Mouse (Mus musculus) embryonic fibroblast, embryonic 13.5 days (primary cell): ENCODE data around the gene Sntb2. TPM values are rescaled to one million over a fixed set of nuclear protein-coding genes. Genes with fewer than 3 reads are reported as not detected.
"Not testable (repeated sequence)": the region's sequence is repeated elsewhere in the genome, so short reads cannot be mapped to it uniquely, and the experiment has no call there.

Experiments used
- H3K27ac ChIP-seq: 2 replicates; pipeline ENCODE4 v1.5.1; 2012; ENCODE audit warnings: low read length, control low read depth, inconsistent platforms; ENCODE audit not compliant: insufficient read depth
- H3K4me1 ChIP-seq: 2 replicates; pipeline ENCODE4 v1.6.1; 2011; ENCODE audit warnings: low read length; ENCODE audit not compliant: control insufficient read depth, insufficient read depth
- H3K4me3 ChIP-seq: 2 replicates; pipeline ENCODE4 v1.5.1; 2011; ENCODE audit warnings: mild to moderate bottlenecking, control low read depth, low read length; ENCODE audit not compliant: insufficient read depth
- CTCF ChIP-seq: IDR thresholded peaks from 2 replicates; pipeline ENCODE4 v1.5.1; 2011; ENCODE audit warnings: mild to moderate bottlenecking, control low read depth, low read length, moderate library complexity, borderline replicate concordance; ENCODE audit not compliant: insufficient read depth
- POLR2A ChIP-seq: IDR thresholded peaks from 2 replicates; pipeline ENCODE4 v1.6.1; 2011; ENCODE audit warnings: low read depth, mild to moderate bottlenecking, control low read depth, low read length, moderate library complexity
- polyA plus RNA-seq: library from polyadenylated mRNA; stranded (reverse); fragments of >200 nt; gene quantifications from 2 replicates; pipeline ENCODE4 v1.2.4, GENCODE M21; 2011; ENCODE audit warnings: low read depth; ENCODE audit not compliant: missing spikeins, insufficient read length

The Sntb2 gene
- polyA plus RNA-seq, 1 experiment: 23.3 TPM

DNA sequence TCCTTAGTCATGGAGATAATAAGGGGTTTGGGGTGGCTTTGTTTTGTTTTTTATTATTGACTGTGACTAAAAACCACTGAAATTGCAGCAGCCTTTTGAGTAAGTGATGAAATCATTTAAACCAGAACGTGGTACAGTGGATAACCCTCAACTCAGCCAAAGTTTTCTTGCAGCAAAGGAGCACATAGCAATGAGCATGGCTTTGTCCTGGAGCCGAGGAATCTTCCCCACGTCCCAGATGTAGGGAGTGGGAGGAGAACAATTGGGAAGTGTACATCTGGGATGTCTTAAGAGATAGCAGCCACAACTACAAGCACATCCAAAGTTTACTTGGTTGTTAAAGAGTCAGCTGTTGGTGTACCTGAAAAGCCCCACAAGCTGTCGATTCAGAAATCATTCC, 61.9 kb downstream of the Sntb2 start:
- no peaks in the 10 kb centered on the region for H3K4me1 ChIP-seq
- TF ChIP-seq CTCF: no peak
- TF ChIP-seq POLR2A: no peak
- H3K4me3 ChIP-seq: no peak overlapping the region
- H3K27ac ChIP-seq: no peak overlapping the region

GRCm38 (mm10) chr8:106999068-106999467, 63.5 kb downstream of the Sntb2 start:
- H3K4me1 ChIP-seq: no peaks in the 10 kb centered on the region
- TF ChIP-seq POLR2A (no peak), CTCF (no peak)
- no peak overlapping the region for H3K4me3 ChIP-seq
- no peak overlapping the region for H3K27ac ChIP-seq

DNA sequence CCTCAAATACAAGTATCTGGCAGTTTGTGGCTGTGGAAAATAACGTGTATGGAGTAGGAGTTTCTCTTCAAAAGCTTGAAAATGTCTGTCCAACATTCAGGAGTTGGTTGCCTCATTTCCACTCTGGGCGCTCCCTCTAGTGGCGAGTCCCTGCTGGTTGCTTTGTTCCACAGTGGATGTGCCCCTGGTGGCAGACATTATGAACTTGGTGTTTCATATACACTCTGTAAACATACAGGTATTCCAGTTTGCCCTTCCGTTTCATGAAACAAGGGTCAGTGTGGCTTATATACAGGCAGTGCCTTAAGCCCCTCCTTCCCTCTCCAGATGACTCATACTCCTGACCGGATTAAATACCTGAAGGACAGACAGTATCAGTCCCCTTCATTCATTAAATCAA, 67.0 kb downstream of the Sntb2 start:
- no peak for TF ChIP-seq POLR2A
- TF ChIP-seq CTCF: peak; percentile 96
- H3K27ac ChIP-seq: no peak overlapping the region
- no peaks in the 10 kb centered on the region for H3K4me1 ChIP-seq

GRCm38 (mm10) chr8:107007795-107008194, 72.2 kb downstream of the Sntb2 start:
- Histone ChIP-seq H3K4me3 (no peak overlapping the region), H3K4me1 (no peaks in the 10 kb centered on the region), H3K27ac (no peak overlapping the region)
- TF ChIP-seq POLR2A (no peak), CTCF (no peak)

More for the DNA sequence above, 67.0 kb downstream of the Sntb2 start:
- H3K4me3 ChIP-seq: no peak overlapping the region

GRCm38 (mm10) chr8:107012666-107013065, 77.1 kb downstream of the Sntb2 start:
- H3K4me3 ChIP-seq: no peak overlapping the region
- no peak for TF ChIP-seq POLR2A
- no peak overlapping the region for H3K27ac ChIP-seq
- H3K4me1 ChIP-seq: no peaks in the 10 kb centered on the region

DNA sequence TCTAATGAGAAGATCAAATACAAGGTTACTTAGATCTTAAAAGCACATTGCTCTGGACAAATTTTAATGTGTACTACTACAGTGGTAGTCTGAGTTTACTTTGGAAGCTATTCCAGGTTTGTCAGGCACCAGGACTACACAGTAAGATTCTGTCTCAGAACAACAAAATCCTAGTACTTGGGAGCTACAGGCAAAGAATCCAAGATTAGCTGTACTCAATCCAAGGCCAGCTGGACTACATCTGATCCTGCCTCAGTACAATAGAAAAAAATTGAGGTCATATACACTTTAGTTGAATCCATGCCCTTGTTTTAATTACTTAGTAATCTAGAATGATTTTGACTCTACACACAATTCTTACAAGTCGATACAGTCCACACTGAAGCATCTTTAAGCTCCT, 79.4 kb downstream of the Sntb2 start:
- no peak for TF ChIP-seq CTCF
- TF ChIP-seq POLR2A: no peak
- no peak overlapping the region for H3K27ac ChIP-seq
- H3K4me1 ChIP-seq: no peaks in the 10 kb centered on the region
- H3K4me3 ChIP-seq: no peak overlapping the region

DNA sequence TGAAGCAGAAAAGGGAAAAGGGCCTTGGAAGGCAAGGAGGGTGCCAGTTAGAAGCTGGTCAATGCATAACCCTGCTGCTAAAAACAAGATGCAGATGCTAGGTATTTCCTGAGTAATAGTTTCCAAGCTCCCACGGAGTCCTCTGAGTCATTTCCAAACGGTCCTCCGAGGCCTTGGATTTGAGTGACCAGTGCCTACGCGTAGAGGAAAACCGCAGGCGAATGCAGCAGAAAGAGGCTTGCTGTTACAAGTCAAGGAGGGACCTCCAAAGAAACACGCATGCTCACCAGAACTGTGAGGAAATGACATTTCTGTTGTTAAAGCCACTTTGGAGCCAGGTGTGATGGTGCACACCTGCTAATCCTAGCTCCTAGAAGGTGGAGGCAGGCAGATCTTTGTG, 87.9 kb downstream of the Sntb2 start:
- no peaks in the 10 kb centered on the region for H3K4me1 ChIP-seq
- H3K4me3 ChIP-seq: no peak overlapping the region
- TF ChIP-seq CTCF (no peak), POLR2A (no peak)
- no peak overlapping the region for H3K27ac ChIP-seq

DNA sequence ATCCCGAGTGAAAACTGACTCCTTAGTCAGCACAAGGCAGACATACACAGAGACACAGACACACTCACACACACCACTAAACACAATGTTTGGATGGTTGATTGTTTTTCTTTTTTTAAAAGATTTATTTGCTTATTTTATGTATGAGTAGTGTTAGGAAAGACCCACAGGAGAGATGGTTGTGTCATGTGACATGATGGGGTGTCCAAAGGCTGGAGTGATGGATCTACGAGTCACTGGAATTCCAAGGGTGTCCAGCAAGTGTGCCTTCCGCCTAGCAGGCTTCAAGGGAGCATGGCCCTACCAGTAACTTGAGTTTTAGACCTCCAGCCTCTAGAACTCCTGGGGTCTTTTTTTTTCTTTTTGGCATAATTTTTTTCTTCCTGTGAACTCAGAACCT, 93.8 kb downstream of the Sntb2 start:
- no peak overlapping the region for H3K27ac ChIP-seq
- no peak overlapping the region for H3K4me3 ChIP-seq
- H3K4me1 ChIP-seq: peaks cover 6% of the 10 kb centered on the region
- no peak for TF ChIP-seq CTCF
- TF ChIP-seq POLR2A: no peak

DNA sequence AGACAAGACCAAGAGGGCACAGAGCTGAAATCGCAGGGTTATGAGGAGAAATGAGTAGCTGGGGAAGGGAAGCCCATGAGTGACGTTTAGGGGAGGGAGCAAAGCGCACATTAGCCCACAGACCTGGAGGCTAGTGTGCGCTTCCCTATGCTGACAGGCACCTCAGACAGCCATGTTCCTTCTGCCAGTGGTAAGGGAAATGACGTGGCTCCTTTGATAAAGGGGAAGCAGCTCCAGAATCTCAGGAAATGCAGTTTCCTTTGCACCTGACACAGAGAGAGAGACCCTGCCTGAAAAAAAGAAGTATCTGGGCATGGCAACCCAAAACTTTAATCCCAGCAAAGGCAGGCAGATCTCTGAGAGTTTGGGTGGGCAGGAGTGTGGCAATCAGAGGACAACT, 94.5 kb downstream of the Sntb2 start:
- TF ChIP-seq POLR2A (no peak), CTCF (no peak)
- Histone ChIP-seq H3K4me3 (no peak overlapping the region), H3K27ac (no peak overlapping the region), H3K4me1 (peaks cover 6% of the 10 kb centered on the region)

DNA sequence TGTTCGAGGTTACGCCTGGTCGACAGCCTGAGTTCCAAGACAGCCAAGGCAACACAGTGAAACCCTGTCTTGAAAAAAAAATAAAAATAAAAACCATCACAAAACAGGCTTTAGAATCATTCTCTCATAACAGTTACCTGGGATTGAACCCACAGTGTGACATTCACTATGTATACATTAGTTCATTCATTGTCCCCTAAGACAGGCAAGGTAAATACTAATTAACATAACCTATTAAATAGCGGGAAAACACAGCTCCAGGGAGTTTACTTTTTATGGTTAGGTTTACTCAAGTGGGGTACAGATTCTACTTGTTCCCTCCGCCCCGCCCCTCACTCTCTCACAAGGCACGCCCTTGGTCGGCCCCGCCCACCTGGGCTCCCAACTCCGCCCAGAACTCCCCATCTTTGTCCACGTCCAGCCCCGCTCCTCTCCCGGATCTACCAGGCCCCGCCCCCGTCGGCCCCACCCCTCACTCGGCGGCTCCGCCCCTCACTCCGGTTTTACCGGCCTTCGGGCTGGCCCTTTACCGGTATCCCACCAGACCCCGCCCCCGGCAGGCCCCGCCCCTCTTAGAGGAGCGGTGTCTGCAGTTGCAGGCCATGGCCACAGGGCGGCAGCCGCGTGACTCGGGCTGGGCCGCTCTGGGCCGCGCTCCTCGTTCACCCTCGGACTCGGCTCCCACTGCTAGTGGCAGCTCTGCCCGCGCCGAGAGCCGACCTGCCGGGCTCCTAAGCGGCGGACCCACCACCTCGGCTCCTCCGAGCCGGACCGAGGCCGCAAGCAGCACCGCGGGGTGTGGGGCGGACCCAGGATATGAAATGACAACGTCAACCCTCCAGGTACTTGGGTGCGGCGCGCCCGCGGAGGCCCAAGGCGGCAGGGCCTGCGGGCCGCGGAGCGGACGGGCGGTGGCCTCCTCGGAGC, 95.4 kb downstream of the Sntb2 start, which contains the start of gene Vps4a:
Gene Vps4a, plus strand, starts transcription at position 573 of the 927 bp plus-strand sequence.
- TF ChIP-seq POLR2A (peak; percentile 79), CTCF (peak; percentile 75; the same call in 1 of the 2 replicates)

GRCm38 (mm10) chr8:107031577-107032090, 96.1 kb downstream of the Sntb2 start:
- peak overlapping the region; percentile 97 for H3K4me3 ChIP-seq
- TF ChIP-seq CTCF (no peak), POLR2A (no peak)
- peaks cover 6% of the 10 kb centered on the region for H3K4me1 ChIP-seq
- peak overlapping the region; percentile 50 for H3K27ac ChIP-seq

More for the DNA sequence above, 95.4 kb downstream of the Sntb2 start, which contains the start of gene Vps4a:
- H3K4me3 ChIP-seq: peak within 1 kb of the TSS; percentile 97
- peak within 1 kb of the TSS; percentile 50 for H3K27ac ChIP-seq
- H3K4me1 ChIP-seq: peaks cover 6% of the 10 kb centered on the region

DNA sequence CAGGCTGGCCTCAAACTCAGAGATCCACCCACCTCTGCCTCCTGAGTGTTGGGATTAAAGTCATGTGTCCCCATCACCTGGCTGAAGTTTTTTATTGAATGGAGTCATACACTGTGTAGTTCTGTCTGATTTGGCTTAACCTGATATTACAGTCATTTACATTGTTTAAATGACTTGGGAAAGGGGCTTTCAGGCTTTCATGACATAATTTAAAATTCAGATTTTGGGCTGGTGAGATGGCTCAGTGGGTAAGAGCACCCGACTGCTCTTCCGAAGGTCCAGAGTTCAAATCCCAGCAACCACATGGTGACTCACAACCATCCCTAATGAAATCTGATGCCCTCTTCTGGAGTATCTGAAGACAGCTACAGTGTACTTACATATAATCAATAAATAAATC, 98.1 kb downstream of the Sntb2 start:
- not testable (repeated sequence) for H3K4me3 ChIP-seq, H3K4me1 ChIP-seq, H3K27ac ChIP-seq
